Mouse (Mus musculus): ENCODE measurements around the gene Myl6. TPM values are rescaled to one million over a fixed set of nuclear protein-coding genes. Genes with fewer than 3 reads are reported as not detected.

The Myl6 gene
- polyA plus RNA-seq, 2 experiments = 506 to 654 TPM

- Histone ChIP-seq H3K9ac (replicated peaks) (peak overlapping the region; percentile 48), H3K27ac (peak overlapping the region; percentile 47), H3K9me3 (ENCODE audit: control insufficient read depth, low read length) (no peaks in the 10 kb centered on the region), H3K36me3 (replicated peaks; ENCODE audit: control insufficient read depth, insufficient read depth, low read depth) (no peaks in the 10 kb centered on the region), H3K27me3 (ENCODE audit: control insufficient read depth, insufficient read depth, low read length) (no peaks in the 10 kb centered on the region), H3K4me1 (replicated peaks; ENCODE audit: control insufficient read depth in 2 of 2, insufficient read depth in 2 of 2, low read length in 1 of 2) (peaks cover 10 to 16% of the 10 kb centered on the region in 2 experiments), H3K4me3 (ENCODE audit: insufficient read depth in 1 of 2, low read depth in 2 of 2, low read length in 2 of 2) (no peak overlapping the region), H3K4me2 (ENCODE audit: low read depth) (peak overlapping the region; percentile 44)
- TF ChIP-seq CTCF (IDR thresholded peaks at IDR 0.05; ENCODE audit: low read depth) = no peak
- TF ChIP-seq EP300 (IDR thresholded peaks at IDR 0.05; ENCODE audit: low read depth) = no peak
- no peak for DNase-seq (ENCODE audit: low read depth in 3 of 3, low spot score in 3 of 3)
- 11% methylated on average over 9 of the region's 9 CpGs for WGBS (ENCODE audit: insufficient replicate concordance)
- 0 out of 2 replicates have a peak, but pooled peaks have one; percentile 31 for ATAC-seq (ENCODE audit: insufficient read depth)
Measured at GRCm38 (mm10) chr10:128504641-128505370, 10.9 kb upstream of the Myl6 start.

GRCm38 (mm10) chr10:128504012-128504411 is 10.1 kb upstream of the Myl6 start:
- Histone ChIP-seq H3K4me2 (ENCODE audit: low read depth) (no peak overlapping the region), H3K27me3 (ENCODE audit: control insufficient read depth, insufficient read depth, low read length) (no peaks in the 10 kb centered on the region), H3K36me3 (replicated peaks; ENCODE audit: control insufficient read depth, insufficient read depth, low read depth) (no peaks in the 10 kb centered on the region), H3K4me1 (replicated peaks; ENCODE audit: control insufficient read depth in 2 of 2, insufficient read depth in 2 of 2, low read length in 1 of 2) (peaks cover 10 to 16% of the 10 kb centered on the region in 2 experiments), H3K9me3 (ENCODE audit: control insufficient read depth, low read length) (no peaks in the 10 kb centered on the region), H3K27ac (no peak overlapping the region), H3K4me3 (ENCODE audit: insufficient read depth in 1 of 2, low read depth in 2 of 2, low read length in 2 of 2) (no peak overlapping the region), H3K9ac (replicated peaks) (no peak overlapping the region)
- DNase-seq (ENCODE audit: low read depth in 3 of 3, low spot score in 3 of 3) (no peak), ATAC-seq (ENCODE audit: insufficient read depth) (no peak)
- TF ChIP-seq CTCF (IDR thresholded peaks at IDR 0.05; ENCODE audit: low read depth) (no peak), EP300 (IDR thresholded peaks at IDR 0.05; ENCODE audit: low read depth) (no peak)
- 52% methylated on average over 3 of the region's 3 CpGs for WGBS (ENCODE audit: insufficient replicate concordance)

GRCm38 (mm10) chr10:128503532-128503931 is 9.6 kb upstream of the Myl6 start:
- Histone ChIP-seq H3K27ac (no peak overlapping the region), H3K4me3 (ENCODE audit: insufficient read depth in 1 of 2, low read depth in 2 of 2, low read length in 2 of 2) (no peak overlapping the region), H3K9ac (replicated peaks) (no peak overlapping the region), H3K36me3 (replicated peaks; ENCODE audit: control insufficient read depth, insufficient read depth, low read depth) (no peaks in the 10 kb centered on the region), H3K4me1 (replicated peaks; ENCODE audit: control insufficient read depth in 2 of 2, insufficient read depth in 2 of 2, low read length in 1 of 2) (peaks cover 10 to 16% of the 10 kb centered on the region in 2 experiments), H3K4me2 (ENCODE audit: low read depth) (no peak overlapping the region), H3K27me3 (ENCODE audit: control insufficient read depth, insufficient read depth, low read length) (no peaks in the 10 kb centered on the region), H3K9me3 (ENCODE audit: control insufficient read depth, low read length) (no peaks in the 10 kb centered on the region)
- DNase-seq (ENCODE audit: low read depth in 3 of 3, low spot score in 3 of 3) (no peak), ATAC-seq (ENCODE audit: insufficient read depth) (no peak)
- TF ChIP-seq EP300 (IDR thresholded peaks at IDR 0.05; ENCODE audit: low read depth) (no peak), CTCF (IDR thresholded peaks at IDR 0.05; ENCODE audit: low read depth) (no peak)
- 77% methylated on average over 8 of the region's 8 CpGs for WGBS (ENCODE audit: insufficient replicate concordance)

- 63% methylated on average over 5 of the region's 5 CpGs for WGBS (ENCODE audit: insufficient replicate concordance)
- Histone ChIP-seq H3K9ac (replicated peaks) (no peak overlapping the region), H3K4me3 (ENCODE audit: insufficient read depth in 1 of 2, low read depth in 2 of 2, low read length in 2 of 2) (no peak overlapping the region), H3K4me2 (ENCODE audit: low read depth) (no peak overlapping the region), H3K4me1 (replicated peaks; ENCODE audit: control insufficient read depth in 2 of 2, insufficient read depth in 2 of 2, low read length in 1 of 2) (peaks cover 13 to 19% of the 10 kb centered on the region in 2 experiments), H3K27me3 (ENCODE audit: control insufficient read depth, insufficient read depth, low read length) (no peaks in the 10 kb centered on the region), H3K27ac (no peak overlapping the region), H3K9me3 (ENCODE audit: control insufficient read depth, low read length) (no peaks in the 10 kb centered on the region), H3K36me3 (replicated peaks; ENCODE audit: control insufficient read depth, insufficient read depth, low read depth) (no peaks in the 10 kb centered on the region)
- DNase-seq (ENCODE audit: low read depth in 3 of 3, low spot score in 3 of 3) (no peak), ATAC-seq (ENCODE audit: insufficient read depth) (no peak)
- TF ChIP-seq EP300 (IDR thresholded peaks at IDR 0.05; ENCODE audit: low read depth) = no peak
- no peak for TF ChIP-seq CTCF (IDR thresholded peaks at IDR 0.05; ENCODE audit: low read depth)
Measured at GRCm38 (mm10) chr10:128502341-128502740, 8.4 kb upstream of the Myl6 start.

- H3K36me3 ChIP-seq (replicated peaks; ENCODE audit: control insufficient read depth, insufficient read depth, low read depth) = no peaks in the 10 kb centered on the region
- under 1% methylated on average over 21 of the region's 21 CpGs for WGBS (ENCODE audit: insufficient replicate concordance)
Measured at GRCm38 (mm10) chr10:128499116-128499671, 5.2 kb upstream of the Myl6 start.

More at GRCm38 (mm10) chr10:128499116-128499671, 5.2 kb upstream of the Myl6 start:
- Histone ChIP-seq H3K27ac (peak overlapping the region; percentile 79), H3K27me3 (ENCODE audit: control insufficient read depth, insufficient read depth, low read length) (no peaks in the 10 kb centered on the region), H3K9ac (replicated peaks) (peak overlapping the region; percentile 66), H3K4me1 (replicated peaks; ENCODE audit: control insufficient read depth in 2 of 2, insufficient read depth in 2 of 2, low read length in 1 of 2) (peaks cover 10 to 17% of the 10 kb centered on the region in 2 experiments), H3K4me2 (ENCODE audit: low read depth) (peak overlapping the region; percentile 83), H3K9me3 (ENCODE audit: control insufficient read depth, low read length) (no peaks in the 10 kb centered on the region), H3K4me3 (ENCODE audit: insufficient read depth in 1 of 2, low read depth in 2 of 2, low read length in 2 of 2) (peak overlapping the region; percentile 66 to 98)
- ATAC-seq (ENCODE audit: insufficient read depth) (peak; percentile 53), DNase-seq (ENCODE audit: low read depth in 3 of 3, low spot score in 3 of 3) (peak in 1 of 3 experiments; percentile 41)
- TF ChIP-seq CTCF (IDR thresholded peaks at IDR 0.05; ENCODE audit: low read depth) = peak; percentile 9; the same call in 1 of the 2 replicates
- TF ChIP-seq EP300 (IDR thresholded peaks at IDR 0.05; ENCODE audit: low read depth) = no peak

All from liver, embryonic 14.5 days (tissue).